Mouse (Mus musculus) spleen, adult 2 months (tissue): ENCODE data around the gene Tchp.

Experiments used
- CTCF ChIP-seq: fragments of 200-500 bp; IDR thresholded peaks from 2 replicates; pipeline ENCODE4 v1.5.1; 2011; ENCODE audit warnings: mild to moderate bottlenecking, inconsistent platforms; ENCODE audit not compliant: insufficient read depth, insufficient read length, insufficient replicate concordance; ENCODE audit errors: extremely low read depth
- POLR2A ChIP-seq: fragments of 200-500 bp; IDR thresholded peaks from 2 replicates; pipeline ENCODE4 v1.6.1; 2011; ENCODE audit warnings: low read depth, low read length, inconsistent platforms

DNA sequence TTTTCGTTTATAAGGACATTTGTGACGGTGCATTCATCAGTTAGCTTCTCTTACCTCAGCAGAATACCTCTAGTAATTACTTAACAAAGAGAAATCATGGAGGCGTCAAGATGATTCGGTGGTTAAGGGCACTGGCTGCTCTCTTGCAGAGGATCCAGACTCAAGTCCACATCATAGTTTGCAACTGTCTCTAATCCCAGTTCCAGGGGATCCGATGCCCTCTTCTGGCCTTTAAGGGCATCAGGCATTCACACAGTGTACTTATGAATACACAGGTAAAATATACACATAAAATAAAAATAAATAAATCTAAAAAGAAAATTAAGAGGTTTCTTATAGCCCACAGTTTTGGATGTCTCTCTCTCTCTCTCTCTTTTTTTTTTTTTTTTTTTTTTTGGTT, 11.8 kb upstream of the Tchp start:
- TF ChIP-seq CTCF = no peak
- TF ChIP-seq POLR2A = no peak
